Mouse (Mus musculus) layer of hippocampus, adult 2 months (tissue): ENCODE measurements around the gene Pax2. TPM values are rescaled to one million over a fixed set of nuclear protein-coding genes. Genes with fewer than 3 reads are reported as not detected.
A peak's percentile ranks its signal among the peaks of the same experiment; 100 is the strongest.

ENCODE experiments used
- DNase-seq, 2 experiments: peaks; one replicate each; pipeline ENCODE4 v3.0.0; 2022; ENCODE audit warnings: low spot score in 2 of 2
- H3K27ac ChIP-seq: fragments of 200-600 bp; 2 replicates; pipeline ENCODE4 v1.8.1; 2022
- H3K4me3 ChIP-seq: fragments of 200-600 bp; 2 replicates; pipeline ENCODE4 v1.8.1; 2022; ENCODE audit warnings: mild to moderate bottlenecking
- CTCF ChIP-seq: fragments of 200-600 bp; conservative IDR thresholded peaks from 2 replicates; pipeline ENCODE4 v1.8.1; 2022; ENCODE audit warnings: antibody characterized with exemption, mild to moderate bottlenecking, moderate library complexity
- total RNA-seq, 2 experiments: library from RNA; stranded (reverse); gene quantifications; 2 replicates each; pipeline ENCODE4 v1.2.3; 2021

Gene Pax2
- total RNA-seq, 2 experiments from 2014 or later, result 0.25 to 0.31 TPM

DNA sequence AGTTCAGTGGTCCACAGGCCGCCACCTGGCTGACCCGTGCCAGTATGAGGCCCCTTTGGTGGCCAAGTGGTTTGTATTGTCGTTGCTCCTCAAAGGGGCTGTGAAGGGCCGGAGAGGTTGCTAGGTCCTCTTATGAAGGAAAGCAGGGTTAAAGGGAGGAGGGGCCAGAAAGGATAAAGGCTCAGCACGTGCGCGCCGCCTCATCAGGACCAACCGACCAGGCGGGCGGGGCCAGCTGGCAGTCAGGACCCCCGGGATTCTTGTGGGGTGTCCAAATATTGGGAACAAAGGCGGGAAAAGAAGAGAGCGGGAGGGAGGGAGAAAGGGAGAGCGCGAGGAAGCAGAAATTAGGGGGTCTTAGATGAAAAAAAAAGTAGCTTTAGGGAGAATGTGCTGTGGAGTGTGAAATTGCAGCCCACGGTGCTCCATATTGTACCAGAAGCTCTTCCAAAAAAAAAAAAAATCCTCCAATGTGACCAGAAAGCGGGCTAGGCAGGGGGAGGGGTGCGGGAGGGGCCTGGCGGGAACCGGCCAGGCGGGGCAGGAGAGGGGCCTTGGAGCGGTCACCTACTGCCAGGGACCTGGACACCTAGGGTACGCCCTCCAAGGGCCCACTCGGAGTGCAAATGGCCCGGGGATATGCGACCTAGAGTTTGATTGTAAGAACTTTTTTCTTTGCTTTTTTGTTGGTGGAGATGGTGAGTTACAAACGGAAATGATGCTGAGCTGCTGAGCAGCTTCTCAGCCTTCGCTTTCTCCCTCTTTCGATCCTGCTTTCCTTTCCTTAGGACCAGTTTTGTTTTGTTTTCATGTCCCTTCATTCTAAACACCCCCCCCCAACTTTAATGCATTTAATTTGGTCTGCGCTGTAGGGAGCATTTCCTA is 3.5 kb upstream of the Pax2 start:
- TF ChIP-seq CTCF, result no peak
- no peak overlapping the region for H3K27ac ChIP-seq

DNA sequence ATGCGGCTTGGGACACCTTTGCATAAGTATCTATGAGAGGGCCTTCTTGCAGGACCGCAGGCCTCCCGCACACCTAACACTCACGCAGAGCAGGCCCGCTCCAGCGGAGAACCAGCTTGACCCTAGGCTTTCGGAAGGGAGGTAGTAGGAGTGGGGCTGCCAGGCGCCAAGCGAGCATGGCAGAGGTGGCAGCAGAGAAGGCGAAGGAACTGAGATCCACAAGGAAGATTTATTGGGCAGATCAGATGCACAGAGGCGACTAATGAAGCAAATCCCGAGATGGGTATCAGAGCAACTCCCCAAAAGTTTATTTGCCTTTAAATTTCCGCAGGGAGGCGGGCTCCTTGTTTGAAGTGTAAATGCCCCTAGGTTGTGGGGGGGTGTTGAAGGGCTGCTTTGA is 2.5 kb upstream of the Pax2 start:
- no peak for TF ChIP-seq CTCF
- Histone ChIP-seq H3K27ac (no peak overlapping the region), H3K4me3 (no peak overlapping the region)
- no peak for DNase-seq

More for the DNA sequence above, 3.5 kb upstream of the Pax2 start:
- H3K4me3 ChIP-seq, result no peak overlapping the region
- DNase-seq, result no peak

DNA sequence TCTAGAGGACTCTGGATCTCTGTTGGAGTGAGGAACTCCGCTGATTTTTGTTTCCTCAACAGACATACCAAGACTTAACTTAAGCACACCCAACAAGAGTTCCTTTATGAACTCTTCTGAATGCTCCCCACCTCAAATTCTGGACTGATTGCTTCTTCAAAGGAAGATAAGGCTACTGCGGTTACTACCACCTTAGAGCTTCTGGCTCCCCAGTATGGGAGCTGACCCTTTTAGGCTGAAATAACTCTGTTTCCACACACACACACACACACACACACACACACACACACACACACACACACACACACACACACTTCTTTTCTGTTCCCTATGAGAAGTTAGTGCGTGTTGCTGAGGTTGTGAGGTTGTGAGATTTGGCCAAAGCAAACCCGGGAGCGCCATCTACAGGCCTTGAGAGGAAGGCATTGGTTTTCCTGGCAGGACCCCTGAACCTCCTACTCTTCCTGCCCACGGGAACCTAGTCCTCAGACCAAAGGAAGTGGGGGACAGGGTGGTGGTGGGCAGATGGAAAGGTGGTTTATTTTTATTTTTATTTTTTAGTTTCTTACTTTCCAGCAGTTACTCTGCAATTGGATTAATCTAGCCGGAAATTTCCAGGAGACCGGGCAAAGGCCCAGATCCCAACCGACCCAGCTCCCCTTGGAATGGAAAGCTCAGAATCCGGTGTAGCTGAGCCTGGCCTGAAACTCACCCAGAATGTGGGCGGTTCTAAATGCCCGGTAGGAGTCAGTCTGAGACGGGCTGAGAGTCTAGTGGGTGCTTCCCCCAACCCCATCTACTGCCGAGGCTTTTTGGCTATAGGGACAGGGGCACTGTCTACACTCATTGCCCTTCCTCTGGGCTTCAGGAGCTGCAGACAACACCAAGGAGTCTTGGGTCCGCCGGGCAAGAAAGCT is 1.1 kb upstream of the Pax2 start:
- peak in 1 of 2 experiments; percentile 49 for DNase-seq
- peak; percentile 75 for TF ChIP-seq CTCF
- H3K27ac ChIP-seq, result no peak overlapping the region
- H3K4me3 ChIP-seq, result no peak overlapping the region

DNA sequence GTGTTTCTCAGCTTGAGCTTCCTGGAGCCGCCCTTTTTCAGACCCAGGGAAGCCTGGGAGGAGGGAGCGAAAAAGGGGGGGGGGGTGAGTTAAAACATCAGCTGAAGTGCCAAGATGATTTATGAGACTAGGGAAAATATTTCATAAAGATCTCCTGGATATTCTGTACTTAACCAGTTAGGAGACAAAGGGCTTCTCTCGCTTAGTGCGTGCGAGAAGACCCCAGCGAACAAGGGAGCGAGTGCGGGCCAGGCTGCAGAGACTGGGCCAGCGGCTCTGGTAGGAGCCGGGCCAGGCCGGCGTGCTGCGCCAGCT is 510 bp upstream of the Pax2 start:
- DNase-seq, result no peak
- Histone ChIP-seq H3K27ac (no peak overlapping the region), H3K4me3 (no peak overlapping the region)
- TF ChIP-seq CTCF, result no peak

DNA sequence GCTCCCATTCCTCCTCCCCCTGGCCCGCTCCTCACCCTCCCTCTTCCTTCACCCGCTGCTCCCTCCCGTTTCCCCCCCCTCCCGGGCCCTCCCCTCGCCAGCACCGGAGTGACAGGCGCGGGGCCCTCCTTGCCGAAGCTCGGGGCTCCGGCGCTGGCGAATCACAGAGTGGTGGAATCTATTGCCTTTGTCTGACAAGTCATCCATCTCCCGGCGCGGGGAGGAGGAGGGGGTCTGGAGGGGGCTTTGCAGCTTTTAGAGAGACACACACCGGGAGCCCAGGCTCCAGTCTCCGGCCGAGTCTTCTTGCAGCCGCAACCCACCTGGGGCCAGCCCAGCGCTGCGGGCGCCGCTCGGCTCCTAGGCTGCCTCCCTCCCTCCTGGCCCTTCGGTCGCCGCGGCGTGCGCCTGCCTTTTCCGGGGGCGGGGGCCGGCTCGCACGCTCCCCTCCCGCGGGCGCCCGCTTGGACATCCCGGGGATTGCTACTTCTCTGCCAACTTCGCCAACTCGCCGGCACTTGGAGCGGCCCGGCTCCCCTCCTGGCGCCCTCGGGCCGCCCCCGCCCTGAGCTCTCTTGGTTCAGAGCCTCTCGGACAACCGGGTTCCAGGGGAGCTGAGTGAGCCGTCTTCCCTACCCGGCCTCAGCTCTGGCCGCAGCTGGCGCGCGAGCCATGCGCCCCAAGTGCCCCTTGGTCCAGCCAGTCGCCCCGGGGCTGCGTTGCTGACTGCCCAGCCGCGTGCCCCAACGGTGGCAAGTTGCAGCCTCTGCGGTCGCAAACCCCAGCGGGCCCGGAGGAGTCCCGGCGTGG is 781 bp downstream of the Pax2 start:
- Histone ChIP-seq H3K27ac (no peak overlapping the region), H3K4me3 (no peak overlapping the region)
- DNase-seq, result no peak
- TF ChIP-seq CTCF, result no peak

DNA sequence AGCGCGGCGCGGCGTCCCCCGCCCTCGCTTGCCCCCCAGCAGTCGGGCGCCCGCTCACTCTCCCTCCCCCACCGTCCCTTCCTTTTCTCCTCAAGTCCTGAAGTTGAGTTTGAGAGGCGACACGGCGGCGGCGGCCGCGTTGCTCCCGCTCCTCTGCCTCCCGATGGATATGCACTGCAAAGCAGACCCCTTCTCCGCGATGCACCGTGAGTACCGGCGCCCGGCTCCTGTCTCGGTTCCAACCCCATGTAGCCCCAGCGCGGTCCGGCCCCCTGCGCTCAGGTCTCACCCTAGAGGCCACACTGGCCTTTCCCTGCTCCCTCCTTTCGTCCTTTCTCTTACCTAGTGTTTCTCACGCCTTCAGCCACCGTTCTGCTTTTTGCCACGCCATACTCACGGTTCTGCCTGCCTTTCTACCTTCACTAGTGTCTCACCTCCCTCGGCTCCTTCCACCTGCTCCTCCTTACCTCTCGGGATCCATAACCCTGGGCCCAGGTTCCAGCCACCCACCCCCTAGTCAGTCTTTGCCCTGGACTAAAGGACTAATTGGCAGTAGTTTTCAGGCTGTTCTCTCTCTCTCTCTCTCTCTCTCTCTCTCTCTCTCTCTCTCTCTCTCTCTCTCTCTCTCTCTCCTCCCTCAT is 1.5 kb downstream of the Pax2 start:
- no peak overlapping the region for H3K27ac ChIP-seq
- no peak for TF ChIP-seq CTCF
- no peak for DNase-seq
- no peak overlapping the region for H3K4me3 ChIP-seq

DNA sequence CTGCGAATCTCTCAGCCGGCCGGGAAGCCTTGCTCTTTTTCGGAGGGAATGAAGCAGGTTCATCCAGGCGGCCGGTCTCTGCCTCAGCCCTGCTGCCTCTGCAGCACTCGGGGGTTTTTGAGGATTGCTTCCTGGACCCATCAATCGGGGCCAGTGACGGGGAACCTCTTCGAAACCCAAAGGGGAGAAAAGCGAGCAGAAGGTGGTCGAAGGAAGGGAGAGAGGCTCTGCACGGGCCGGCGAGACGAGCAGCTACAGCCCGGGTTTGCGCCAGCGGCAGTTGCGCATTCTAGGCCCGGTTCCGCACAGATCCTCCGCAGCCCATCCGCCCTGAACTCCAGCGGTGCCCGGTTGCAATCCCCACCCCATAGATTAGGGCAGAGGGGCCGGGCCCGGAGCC is 3.0 kb downstream of the Pax2 start:
- Histone ChIP-seq H3K27ac (no peak overlapping the region), H3K4me3 (no peak overlapping the region)
- no peak for TF ChIP-seq CTCF
- DNase-seq, result no peak

DNA sequence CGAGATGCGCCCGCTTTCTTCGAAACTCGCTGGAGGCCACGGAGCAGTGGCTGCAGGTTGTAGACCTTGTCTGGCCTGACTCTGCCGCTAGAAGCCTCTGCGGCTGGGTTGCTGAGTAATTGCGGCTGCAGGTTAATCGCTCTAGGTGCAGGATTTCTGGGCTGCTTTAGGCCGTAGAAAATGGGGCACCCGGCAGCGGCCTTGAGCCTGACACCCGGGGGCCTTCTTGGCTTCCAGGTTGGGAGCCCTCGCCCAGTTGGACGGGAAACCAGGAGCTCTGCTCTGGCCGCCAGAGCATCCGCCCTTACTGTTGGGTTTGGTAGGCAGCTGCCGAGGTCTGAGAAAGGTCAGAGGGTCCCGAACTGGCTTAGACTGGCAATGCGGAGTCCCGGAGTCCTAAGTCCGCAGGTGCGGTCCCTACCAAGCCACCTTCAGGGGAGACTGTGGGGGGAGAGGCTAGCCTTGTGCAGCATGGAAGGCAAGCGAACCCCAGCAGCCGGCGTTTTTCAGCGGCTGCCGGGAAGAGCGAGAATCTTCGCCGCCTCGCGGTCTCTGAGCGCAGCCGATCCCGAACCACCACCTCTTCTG is 3.8 kb downstream of the Pax2 start:
- H3K4me3 ChIP-seq, result no peak overlapping the region
- no peak overlapping the region for H3K27ac ChIP-seq
- peak; percentile 45 for TF ChIP-seq CTCF
- no peak for DNase-seq

DNA sequence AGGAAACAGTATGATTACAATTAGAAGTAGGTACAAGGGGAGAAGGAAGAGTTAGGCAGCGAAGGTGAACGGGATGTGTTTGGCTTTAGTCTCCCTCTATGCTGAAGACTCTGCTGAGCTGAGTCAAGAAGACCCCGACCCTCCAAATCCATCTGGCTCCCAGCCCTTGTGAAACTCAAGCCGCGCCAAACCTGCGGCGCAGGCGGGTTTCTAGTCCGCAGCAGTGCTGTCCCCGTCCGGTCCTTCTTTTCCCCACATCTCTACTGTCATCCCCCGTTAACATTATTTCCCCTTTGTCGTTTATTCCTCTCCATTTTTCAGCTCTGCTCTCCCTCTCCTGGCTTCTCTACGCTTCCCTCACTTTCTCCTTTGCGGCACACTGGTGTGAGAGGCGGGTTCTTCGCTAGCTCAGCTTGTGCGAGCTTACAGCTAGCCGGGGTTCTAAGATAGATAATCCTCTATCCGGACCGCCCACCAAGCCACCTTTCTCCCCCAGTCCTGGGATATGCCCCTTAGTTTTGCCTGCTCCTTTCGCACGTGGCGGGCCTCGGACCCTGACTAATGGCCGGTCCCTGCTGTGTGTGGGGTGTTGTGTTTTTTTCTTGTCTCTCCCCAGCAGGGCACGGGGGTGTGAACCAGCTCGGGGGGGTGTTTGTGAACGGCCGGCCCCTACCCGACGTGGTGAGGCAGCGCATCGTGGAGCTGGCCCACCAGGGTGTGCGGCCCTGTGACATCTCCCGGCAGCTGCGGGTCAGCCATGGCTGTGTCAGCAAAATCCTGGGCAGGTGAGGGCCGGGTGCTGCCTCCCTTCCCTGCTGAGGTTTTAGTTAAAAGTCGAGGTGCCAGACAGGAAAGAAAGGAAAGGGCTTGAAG is 4.7 kb downstream of the Pax2 start:
- H3K27ac ChIP-seq, result no peak overlapping the region
- DNase-seq, result no peak
- no peak overlapping the region for H3K4me3 ChIP-seq
- no peak for TF ChIP-seq CTCF

DNA sequence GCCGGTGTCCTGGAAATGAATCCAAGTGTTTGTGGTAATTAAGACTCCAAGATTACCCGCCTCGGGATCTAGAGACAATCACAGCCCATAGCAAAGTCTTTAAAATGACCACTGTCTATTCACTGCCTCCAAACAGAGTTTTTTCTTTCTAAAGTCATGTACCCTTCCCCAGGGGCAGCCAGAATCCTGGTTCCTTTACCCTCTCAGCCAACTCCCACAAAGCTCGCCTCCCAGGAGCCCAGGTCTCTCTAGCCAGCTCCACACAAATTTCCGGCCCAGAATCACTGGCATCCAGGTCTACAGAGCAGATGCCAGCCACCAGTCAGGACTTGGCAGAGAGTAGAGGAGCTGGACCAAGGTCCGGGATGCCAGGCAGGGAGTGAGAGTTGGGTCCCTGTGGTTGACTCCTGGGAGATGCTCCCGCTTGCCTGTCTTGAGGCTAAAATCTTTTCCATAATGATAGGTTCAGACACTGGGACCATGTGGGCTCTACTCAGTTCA is 6.3 kb downstream of the Pax2 start:
- Histone ChIP-seq H3K27ac (no peak overlapping the region), H3K4me3 (no peak overlapping the region)
- DNase-seq, result no peak
- TF ChIP-seq CTCF, result no peak
